Mouse (Mus musculus) spleen, embryonic (tissue): ENCODE measurements at regions not wholly inside any gene's neighbourhood (a gene's known extent, or its start where the extent isn't known, plus 50 kb on each side); places are given as distances from the start of the nearest gene placed in this dataset.

Experiments
- CTCF ChIA-PET: fragments of 350-600 bp; sonication (Branson Sonifier 250); formaldehyde crosslinking; loops from one replicate; lab custom pipeline; 2022; lab: Charles Lee

DNA sequence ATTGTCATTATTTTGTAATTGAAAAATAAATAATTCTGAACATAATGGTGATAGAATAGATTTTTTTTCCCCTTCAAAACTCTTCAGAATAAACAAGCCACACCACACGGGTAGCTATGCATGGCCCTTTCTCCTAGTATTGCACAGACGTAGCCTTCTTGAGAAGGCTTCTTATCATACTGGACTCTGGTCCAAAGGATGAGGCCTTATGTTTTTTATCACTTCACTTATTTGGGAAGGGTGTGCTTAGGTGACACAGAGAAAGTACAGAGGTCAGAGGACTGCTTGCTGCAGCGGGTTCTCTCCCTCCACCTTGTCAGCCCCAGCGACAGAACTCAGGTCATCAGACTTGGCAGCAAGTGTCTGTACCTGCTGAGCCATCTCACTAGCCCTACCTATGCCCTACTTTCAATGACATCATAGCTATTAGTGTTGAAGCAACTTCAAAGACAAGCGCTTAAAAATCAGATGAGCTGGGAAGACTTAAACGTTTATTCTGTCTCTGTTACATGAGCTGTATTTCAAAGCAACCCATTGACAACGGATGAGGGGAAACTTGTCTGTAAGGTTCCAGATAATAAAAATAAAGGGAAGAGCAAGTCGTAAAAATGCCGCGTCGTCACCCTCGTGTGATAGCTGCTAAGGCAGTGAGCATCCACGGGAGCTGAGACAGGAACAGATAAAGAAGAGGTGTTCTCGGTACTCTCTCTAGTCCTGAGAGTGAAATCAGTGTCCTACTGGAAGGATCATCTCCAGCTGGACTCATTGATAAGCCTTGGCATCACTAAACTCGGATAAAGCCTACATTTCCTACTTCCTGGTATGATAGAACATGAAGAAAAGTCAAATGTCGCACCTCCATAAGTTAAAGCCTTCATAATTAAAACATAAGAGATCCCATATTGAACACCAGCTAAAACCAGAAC, 226.2 kb downstream of the Sp3 start:
- CTCF ChIA-PET, result no interaction called here

DNA sequence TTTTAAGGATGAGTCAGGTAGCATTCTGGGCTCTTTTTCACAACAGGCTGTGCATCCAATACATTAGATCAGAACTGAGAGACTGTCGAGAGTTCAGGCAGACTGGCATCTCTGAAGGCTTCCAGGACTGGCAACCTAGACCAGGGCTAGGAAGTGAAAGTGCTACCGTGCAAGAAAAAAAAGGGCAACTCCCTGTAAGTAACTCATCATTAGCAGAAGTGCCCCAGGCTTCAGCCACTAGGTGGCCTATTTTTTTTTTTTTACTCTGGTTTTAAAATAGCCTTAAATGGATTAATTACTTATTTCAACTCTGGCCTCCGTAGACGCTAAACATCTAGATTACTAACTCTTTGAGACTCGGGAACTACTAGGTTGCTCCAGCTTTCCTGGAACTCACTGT, 216.8 kb downstream of the Sp3 start:
- CTCF ChIA-PET, result no interaction called here

DNA sequence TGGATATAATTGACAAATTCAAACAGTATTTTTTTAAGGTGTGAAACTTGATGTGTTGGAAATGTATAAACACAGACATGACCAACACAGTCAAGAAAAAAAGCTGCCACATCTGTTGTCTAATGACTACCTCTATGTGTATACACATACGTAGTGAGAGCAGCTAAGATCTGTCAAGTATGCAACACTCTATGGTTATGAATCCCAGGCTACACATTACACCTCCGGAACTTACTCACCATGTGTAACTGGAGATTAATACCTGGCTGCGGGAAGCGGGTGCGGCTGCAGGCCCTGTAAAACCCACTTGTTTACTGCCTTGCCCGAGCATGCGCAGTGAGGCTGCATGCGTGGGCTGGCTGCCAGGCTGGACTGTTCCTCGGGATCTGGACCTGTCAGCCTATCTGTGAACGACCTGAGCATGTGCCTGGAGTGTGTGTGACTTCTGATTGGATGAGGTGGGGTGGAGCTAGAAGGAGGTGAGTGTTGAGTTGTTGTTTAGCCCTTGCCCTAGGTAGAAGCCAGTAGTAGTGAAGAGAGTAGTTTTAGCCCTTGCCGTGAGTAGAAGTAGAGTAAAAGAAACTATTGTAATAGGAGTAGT, 211.1 kb downstream of the Sp3 start:
- CTCF ChIA-PET, result no interaction called here

DNA sequence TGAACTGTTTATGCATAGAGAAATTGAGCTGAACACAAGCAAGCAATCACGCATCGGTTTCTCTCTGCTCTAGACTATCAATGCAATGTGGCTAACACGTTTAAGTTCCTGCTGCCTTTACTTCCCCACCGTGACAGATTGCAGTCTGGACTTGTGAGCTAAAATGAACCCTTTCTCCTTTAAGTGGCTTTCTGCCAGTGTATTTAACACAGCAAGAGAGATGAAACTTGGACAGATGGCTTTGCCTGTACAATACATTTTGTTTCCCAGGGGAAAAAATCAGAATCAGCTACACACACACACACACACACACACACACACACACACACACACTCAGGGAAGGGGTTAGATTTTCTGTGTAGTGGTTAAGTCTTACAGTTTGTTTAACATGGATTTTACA, 206.8 kb downstream of the Sp3 start:
- CTCF ChIA-PET, result no interaction called here

DNA sequence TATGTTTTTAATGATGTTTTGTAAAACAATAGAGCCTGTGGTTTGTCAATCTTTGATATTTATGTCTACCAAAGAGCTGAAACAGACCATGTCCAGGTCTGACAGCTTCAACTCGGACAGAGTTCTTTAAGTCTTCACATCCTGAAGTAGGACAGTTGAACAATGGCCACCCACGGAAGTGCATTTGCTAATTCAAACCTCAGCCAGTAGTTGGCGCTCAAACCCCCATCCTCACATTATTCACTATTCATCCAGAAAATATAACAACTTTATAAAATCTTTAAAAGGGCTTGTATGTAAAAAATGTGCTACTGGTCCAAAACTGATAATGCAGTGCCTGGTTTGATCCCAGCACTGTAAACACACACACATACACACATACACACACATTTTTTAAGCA, 202.9 kb downstream of the Sp3 start:
- CTCF ChIA-PET, result no interaction called here

DNA sequence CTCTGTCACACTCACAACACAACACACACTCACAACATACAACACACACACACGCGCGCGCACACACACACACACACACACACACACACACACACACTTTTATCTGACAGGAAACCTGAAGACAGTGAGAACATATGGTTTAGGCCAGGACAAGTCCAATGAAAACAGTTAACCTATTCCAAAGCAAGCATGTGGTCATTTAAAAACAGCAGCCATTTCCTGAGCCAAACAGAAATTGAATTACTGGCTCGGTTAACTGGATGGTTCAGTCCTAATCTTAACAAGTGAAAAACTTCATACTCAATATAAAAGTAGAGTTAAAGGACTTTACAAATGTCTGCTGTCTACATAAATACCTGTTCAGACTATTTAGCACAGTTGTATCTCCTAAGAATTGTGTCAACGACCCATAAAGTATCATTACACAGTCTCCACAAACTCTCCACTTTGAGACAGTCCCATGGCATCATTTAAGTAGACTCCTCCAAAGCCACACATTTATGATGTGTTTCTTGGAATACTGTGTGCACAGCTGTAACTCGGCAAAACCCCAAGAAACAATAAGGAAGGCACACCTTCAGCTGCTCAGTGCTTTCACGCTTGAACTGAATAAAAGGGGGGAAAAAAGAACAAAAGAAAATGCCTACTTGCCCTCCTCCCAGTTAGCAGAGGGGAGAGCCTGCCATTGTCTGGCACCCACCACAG, 202.3 kb downstream of the Sp3 start:
- CTCF ChIA-PET, result no interaction called here

DNA sequence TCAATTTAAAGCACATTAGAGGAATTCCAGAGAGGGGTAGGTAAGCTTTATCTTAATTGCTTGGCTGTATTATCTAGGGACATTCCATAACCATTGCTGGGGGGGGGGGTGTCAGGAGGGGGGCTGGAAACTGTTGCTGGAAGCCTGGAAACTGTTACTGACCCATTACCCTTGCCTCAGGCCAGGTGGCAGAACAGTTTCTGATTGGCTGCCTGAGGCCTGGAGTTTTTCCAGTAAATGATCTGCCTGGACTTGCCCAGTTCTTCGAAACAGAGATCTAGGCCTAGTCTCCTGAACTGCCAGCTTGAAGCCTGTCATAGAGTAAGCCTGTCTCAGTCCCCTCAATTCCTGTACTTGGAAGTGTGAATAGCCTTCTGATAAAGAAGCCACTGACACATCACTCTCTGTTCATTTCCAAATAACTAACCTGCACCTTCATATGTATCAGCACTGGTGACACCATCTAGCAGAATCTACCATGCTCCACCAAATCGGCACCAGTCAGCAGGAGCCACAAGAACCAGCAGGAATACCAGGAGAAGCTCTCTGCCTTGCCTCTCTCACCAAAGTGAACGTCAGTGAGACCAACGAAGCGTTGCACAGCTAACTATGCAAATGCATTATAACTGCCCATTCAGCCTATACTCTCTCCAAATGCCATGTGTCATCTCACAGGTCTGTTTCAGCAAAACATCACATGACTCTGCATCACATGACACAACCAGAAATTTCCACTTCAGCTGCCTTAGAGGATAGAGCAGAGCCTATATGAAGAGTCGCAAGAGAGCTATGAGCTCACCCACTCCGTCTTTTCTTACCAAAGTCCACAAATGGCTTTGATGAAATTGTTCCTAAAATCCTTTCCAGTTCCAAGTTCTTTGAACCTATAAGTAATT, 200.7 kb downstream of the Sp3 start:
- CTCF ChIA-PET, result no interaction called here

DNA sequence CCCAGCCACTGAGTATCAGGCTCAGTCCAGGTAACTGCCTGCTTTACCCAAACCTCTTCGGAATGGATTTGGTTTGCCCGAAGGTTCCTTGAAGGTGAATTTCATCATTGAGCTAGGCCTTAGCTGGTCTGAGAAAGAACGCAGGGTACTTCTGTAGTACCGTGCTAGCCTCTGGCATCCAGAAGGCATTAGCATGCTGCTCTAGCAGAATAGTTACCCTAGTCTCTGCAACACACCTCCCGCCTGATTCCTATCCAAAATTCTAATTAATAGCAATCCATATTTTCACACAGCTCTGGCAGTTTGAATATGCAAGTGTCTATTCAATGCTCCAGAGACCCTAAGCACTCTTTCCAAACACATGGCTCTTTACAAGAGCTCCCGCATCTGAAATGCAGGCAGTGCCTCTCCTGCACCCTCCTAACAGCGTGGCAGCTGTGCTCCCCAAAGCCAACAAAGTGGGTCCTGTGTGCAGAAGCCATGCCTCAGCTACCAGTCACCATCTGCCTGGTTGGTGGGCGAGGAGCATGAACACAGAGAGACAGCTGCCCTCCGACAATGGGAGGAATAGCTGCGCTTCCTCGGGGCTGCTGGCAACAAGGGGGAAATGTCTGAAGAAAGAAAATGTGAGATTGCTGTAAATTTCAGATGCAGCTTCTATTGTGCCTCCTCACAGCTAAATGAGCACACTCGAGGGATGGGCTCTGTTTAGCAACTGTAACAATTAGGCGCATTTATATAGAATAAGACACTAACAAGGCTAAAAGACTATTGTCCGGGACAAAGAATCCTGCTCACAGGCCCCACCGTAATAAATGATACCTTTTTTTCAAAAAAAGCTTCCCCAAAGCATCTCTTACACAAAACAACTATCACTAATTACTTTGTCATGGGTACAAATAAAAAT, 198.6 kb downstream of the Sp3 start:
- CTCF ChIA-PET, result no interaction called here

DNA sequence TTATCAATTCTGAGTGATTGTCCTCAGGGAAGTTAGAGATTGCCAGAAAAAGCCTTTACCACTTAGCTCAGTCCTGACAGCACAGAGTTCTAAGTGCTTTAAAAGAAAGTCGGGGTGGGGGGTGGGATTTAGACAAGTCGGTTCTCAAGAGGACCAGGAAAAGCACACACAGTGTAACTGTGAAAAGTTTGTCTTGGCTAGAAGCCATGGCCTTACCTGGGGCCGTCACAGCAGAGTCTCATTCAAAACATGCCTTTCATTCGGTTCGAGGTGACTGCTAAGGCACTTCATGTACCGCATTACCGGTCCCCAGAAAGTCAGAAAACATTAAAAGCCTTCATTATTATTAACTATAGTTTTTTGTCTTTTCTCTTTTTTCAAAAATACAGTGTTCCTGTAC, 197.9 kb downstream of the Sp3 start:
- CTCF ChIA-PET, result no interaction called here

DNA sequence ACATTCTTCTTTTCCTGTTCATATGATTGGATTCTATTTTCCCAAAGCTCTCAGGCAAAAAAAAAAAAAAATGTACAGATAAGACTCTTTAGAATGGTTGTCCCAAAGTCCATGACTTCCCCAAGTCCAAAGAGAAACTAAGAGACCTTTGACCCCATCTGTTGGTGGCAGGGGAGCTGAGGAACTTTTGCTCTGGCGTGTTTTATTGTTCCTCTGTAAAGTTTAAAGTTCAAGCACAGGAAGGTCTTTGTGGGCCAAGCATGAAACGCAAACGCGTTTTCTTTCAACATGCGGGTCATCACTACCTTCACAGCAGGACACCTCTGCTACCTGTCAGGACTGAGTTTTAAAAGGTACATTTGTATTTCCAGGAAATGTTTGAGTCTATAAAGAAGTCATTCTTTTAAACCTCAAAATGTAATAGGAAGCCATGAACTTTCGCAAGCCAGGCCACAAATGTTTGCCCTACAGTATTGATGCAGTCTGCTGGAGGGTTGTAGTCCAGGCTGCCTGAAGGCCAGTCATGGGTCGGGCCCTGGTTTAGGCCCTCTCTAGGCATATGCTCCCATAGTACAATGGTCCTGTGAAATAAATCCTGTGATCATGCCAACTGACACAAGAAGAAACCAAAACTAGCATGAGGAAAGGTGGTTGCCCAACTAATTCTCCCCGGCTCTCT, 194.7 kb downstream of the Sp3 start:
- CTCF ChIA-PET, result interaction anchor here (0.6 kb wide), 1 partner anchor 484 kb away, joined by 9 read pairs; no protein-coding TSS in a partner anchor

DNA sequence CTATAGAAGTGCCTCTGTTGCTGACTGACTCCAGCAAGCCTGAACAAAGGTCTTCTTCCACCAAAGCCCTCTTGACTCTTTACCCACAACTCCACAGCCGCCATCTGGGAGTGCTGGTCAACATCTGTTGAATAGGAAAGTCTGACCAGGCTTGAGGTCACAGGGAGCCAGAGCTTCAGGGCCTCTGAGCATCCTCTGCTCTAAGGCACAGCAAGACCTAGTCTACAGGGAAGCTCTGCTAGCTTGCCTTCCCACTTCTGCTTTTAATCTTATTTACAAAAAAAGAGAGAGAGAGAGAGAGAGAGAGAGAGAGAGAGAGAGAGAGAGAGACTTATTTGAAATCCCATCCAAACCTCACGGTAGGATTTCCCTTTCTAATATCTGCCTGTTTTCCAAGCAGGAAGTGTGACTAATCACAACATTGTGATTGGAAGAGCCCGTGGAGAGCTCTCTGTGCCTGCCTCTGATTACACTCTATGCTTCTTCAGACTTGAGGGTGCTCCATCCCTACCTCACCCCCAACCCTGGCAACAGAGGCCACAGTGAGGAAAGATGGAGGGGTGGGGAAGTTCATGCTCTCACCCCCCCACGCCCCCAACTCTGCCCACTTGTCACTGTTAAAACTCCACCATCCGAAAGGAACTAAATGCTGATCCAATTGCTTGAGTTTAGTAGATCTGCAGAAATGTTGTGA, 194.1 kb downstream of the Sp3 start:
- CTCF ChIA-PET, result interaction anchor here (0.6 kb wide), 1 partner anchor 485 kb away, joined by 9 read pairs; no protein-coding TSS in a partner anchor

DNA sequence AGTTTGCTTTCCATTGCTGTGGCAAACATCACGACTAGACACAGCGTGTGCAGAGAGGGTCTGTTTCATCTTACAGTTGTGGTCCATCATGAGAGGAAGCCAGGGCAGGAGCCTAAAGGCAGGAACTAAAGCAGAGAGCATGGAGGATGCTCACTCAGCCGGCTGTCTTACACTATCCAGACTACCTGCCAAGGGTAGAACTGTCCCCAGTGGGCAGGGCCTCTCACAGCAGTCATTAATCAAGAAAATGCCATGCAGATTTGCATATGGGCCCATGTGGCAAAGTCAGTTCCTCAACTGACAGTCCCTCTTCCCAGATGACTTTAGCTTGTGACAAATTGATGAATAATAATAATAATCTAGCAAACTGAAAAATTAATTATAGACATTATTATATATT, 192.6 kb downstream of the Sp3 start:
- CTCF ChIA-PET, result no interaction called here

DNA sequence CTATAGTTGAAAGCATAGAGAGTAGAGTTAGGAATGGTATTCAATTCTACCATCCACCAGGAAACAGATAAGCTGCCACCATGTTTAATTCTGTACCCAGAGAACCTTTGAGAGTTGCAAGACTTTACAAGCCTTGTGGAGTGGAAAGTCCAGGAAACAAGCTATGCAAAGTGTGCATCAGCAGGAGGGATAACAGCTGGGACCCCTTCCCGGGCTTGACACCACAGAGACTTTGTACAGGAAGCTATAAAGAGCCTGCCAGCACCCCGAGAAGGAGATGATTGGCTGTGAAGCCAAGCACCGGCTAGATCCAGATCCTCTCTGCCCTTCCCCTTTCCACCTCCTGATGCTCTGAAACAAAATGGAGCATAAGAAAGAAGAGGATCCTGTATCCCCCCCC, 188.8 kb downstream of the Sp3 start:
- CTCF ChIA-PET, result no interaction called here

DNA sequence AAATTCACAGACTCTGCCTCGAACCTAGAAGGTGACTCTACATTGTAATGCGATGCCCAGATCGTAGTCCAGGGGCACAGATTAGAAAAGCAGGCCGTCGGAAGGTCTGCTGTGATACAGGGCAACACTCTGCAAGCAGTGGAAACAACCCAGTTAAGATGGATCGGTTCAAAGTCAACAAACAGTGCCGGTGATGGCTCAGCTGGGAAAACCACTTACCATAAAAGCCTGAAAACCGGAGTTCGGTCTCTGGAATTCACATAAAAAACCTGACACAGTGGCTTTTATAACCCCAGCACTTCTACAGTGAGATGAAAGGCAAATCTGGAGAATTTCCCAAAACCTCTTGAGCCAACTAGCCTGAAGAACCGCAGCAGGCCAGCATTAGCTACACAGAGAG, 186.8 kb downstream of the Sp3 start:
- CTCF ChIA-PET, result no interaction called here

DNA sequence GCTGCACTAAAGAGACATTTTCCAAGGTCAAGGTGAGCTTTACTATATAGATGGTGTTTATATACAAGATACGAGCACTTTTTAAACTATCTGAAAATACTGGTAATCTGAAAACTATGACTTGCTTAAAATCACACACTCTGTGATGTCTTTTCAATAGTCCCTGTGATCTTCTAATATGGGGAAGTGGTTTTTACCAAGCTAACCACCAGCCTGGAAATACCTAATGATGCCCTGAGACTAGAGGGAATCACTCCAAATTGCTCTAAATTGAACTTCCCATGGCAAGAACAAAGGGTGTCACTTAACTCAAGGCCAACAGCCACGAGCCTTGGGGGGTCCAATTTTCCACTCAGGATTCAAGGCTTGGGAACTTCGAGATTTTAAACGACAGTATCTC, 185.7 kb downstream of the Sp3 start:
- CTCF ChIA-PET, result interaction anchor here (0.6 kb wide), 1 partner anchor 89 kb away, joined by 4 read pairs; no protein-coding TSS in a partner anchor

DNA sequence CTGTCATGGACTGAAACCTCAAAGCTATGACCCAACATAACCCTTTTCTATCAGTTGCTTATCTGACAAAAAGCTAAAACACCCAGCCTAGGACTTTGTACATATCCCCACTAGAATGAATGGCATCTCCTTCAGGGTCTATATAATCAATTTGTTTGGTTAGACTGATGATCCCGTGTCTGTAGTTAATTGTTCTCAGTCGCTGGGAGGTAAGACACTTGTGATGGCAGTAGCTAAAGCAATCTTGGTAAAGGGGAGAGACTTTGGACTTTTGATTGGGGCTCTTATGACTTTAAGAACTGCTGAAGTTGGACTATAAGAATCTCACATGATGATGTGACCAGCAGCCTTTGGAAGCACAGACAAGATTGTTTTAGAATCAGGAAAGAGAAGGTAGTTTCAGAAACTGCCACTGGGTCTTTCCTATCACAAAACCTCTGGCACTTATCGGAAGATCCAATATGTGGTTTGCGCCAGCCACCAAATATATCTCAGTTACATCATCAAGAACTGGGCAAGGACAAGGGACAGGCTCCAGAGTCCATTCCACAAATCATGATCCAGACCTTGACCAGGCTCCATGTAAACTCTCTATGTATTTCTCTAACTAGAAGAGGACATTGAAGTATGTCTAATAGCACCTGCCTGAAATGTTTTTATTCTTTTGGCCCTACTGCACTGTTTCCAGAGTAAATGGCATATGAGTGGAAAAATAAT, 183.1 kb downstream of the Sp3 start:
- CTCF ChIA-PET, result no interaction called here

DNA sequence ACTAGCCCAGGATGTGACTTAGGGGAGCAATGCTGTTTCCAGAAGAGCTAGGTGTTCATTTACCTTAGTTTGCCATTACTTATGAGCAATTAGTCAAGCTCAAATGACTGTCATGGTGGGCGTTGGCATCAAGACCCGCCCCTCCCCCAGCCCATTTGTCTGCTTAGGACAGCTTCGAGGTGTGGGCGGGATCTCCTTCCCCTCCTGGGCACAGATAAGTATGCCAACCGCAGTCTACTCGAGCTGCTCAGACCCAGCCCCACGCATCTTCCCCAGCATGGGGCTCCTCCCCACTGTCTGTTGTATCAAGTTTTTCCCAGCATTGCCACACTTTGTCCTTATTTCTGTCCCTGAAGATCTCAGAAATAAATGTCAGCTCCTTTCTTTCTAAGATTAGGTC, 179.6 kb downstream of the Sp3 start:
- CTCF ChIA-PET, result interaction anchor here (0.5 kb wide), 1 partner anchor 731 kb away, joined by 3 read pairs; no protein-coding TSS in a partner anchor

DNA sequence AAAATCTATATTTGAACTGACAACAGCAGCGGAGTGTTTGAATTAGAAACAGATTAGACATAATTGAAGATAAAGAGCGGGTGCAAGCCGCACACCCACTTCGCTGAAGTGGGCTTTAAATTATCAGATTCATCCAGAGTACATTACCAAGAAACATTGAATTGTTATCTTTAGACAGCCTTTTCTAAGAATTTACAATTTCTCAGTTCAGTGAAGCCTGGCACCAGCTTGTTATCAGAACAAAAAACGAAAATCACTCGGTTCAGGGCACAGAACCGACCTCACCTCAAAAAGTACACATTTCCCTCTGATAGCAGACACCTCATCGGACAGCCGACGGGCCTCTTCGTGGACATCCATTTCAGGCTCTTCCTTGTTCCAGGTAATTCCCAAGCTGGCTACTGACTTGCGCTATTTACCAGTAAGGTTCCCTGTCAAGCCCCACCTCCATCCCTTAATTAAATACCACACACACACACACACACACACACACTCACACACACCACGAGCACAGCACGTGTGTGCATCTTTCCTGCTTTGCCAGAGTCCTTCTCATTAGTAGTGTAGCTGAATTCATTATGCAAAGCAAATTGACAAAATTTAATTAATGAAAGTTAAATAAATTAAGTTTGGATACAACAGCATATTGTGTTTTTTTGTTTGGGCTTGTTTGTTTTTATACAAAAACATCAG, 166.8 kb downstream of the Sp3 start:
- CTCF ChIA-PET, result no interaction called here
